Mouse (Mus musculus) left cerebral cortex, postnatal 14 days (tissue): ENCODE data around the gene Atrnl1. TPM values are rescaled to one million over a fixed set of nuclear protein-coding genes. Genes with fewer than 3 reads are reported as not detected.

Source experiments
- DNase-seq, 2 experiments: peaks; one replicate each; pipeline ENCODE4 v3.0.0; 2021 to 2022; ENCODE audit warnings: low spot score in 2 of 2, mixed read lengths in 1 of 2
- intact Hi-C: fragments of 180-260 bp; cut with DNase I; formaldehyde crosslinking; loops from one replicate; pipeline ENCODE4 v1.15.1; 2025
- total RNA-seq, 2 experiments: library from RNA; stranded (reverse); gene quantifications; 2 replicates each; pipeline ENCODE4 v1.2.3; 2021

Atrnl1 gene
- total RNA-seq, 2 experiments from 2014 or later, result 110 to 123 TPM

DNA sequence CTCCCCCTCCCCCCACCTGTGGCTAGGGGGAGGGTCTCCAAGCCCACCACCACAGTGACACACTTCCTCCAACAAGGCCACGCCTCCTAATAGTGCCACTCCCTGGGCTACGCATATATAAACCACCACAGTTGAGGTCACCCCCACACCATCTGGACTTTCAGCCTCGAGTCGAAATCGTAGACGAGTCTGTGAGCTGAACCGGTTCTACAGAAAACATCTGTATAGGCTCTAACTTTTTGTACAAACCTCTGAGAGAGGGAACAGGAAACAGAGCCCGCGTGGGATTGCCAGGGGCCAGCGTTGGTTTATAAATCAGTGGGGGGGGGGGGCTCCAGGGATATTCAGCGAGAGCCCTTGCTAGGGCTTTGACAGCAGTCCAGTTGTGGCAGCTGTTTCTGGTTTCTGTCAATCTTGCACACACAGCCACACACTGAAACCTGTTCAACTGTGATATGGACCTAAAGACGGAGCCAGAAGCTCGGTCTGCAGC, 508.9 kb downstream of the Atrnl1 start:
- intact Hi-C loops, result no loop called here
- no peak for DNase-seq

DNA sequence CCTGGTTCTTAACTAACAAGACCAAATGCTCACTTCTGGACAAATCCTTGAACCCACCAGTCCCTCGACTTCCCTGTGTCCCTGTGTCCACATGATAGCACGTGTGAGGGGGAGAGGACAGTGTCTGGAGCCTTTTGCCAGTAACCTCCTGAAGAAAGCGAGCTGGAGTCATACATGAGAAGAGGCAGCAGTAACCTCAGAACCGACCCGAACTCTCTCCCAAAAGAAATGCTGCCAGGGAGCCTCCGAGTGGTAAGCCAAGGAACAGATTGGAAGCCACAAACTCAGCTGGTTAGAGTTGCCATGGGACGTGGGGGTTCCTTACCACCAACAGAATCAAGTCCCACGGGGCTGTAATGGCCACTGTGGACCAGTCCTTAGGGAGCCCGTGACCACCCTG, 509.8 kb downstream of the Atrnl1 start:
- intact Hi-C loops, result no loop called here
- no peak for DNase-seq

DNA sequence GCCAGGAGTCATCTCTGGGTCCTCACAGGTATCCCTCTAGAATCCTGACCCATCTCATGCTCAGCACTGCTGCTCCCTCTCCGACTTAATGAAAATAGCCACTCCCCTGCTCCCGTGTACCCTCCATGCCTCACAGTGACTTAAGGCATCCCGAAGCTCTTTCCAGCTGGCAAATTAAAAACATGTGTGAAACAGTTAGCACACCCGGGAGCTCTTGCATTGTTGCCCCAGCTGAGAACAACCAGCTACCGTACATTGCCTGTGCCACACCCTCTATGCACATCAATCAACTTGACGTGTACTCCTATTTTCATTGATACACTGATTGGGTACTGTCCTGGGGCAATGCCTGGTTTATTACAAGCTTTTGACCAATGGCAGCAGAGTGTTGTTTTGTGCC, 510.8 kb downstream of the Atrnl1 start:
- intact Hi-C loops, result no loop called here
- DNase-seq, result no peak

DNA sequence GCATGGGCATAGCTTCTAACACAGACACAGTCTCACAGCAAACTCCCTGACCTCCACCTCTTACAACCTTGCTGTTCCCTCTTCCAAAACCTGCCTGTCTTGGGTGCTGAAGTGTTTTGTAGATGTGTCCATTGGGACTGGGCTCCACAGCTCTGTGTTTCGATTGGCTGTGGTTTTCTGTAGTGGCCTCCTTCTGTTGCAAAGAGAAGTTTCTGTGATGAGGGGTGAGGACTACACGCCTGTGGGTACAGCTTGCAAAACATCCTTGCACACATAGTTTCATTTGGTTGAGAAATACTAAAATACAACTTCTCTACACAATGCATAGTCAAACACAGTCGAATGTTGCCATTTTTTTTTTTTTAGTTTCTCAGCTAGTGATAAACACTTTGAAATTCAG, 512.8 kb downstream of the Atrnl1 start:
- intact Hi-C loops, result no loop called here
- no peak for DNase-seq

DNA sequence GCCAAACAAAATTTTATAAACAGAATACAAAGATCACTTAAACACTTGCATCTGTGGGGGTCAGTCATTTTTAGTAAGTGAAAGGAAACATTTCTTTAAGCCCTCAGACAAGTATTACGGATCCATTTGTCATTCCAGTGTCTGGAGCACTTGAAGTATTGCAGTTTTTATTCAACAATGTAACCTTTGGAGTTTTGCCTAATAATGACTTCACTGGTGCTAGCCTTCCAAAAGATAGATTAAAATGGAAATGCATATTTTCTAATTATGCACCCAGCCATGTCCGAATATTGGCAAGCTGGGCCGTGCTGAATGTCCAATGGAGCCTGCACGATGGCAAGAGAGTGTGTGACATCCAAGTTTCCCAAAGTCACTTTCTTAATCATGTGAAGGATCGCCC, 513.7 kb downstream of the Atrnl1 start:
- no peak for DNase-seq
- intact Hi-C loops, result no loop called here

DNA sequence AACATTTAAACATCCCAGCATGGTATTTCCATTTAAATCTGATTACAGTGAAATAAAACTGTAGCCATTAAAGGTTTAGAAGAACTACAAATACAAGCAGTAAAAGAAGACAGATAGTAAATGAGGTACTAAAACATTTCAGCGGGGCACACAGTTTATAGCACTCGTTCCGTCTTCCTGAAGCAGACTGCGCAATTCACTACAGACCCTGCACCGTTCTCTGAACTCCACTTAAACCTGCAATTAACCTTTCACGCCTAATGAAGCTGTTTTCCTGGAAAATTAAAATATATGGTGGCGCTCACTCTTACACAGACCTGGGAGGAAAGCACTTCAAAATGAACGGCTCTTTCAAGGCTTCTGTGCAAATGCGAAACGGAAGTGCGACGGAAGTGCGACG, 514.2 kb downstream of the Atrnl1 start:
- intact Hi-C loops, result no loop called here
- no peak for DNase-seq

DNA sequence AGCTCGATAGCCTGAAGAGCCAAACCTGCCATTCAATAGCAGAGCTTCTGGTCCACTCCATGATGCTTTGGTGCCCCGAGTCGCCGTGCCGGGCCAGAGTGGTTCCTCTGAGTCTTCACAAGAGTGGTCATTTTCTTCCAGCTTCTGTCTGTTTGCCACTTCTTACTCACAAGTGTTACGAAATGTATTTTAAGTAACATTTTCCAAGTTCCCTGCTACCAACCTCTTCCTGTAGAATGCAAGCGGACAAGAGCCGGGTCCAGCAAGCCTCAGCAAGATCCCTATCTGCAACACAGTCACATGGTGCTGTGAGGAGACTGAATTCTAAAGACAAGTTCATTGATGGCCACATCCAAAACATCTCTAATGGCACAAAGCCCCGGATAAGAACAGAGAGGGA, 521.1 kb downstream of the Atrnl1 start:
- intact Hi-C loops, result no loop called here
- DNase-seq, result no peak

DNA sequence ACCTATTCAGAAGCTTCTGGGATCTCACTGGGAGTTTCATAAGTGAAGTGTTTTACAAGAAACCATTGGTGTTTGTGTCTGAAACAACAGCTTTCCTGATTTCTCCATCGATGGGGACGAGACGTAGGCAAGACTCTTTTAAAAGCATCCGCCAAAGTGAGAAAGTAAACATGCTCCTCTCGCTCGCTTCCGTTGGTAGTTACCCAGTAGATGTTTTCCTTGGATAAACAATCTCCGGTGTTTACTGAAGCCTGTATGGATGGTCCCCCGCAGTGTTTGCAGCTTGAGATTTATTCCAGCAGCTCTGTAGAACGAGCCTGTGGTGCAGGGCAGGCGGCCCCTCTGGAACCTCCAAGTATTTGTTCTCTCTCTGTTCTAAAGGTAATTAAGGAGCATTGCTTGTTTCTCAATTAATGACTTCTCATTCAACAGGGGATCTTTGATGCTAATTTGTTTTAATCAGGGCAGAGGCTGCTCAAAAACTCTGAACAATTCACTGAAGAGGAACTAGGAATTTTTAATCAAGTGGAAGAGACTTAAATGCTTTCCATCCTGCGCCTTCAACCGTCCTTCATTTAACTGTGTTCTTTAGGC, 529.5 kb downstream of the Atrnl1 start:
- intact Hi-C loops, result no loop called here
- no peak for DNase-seq

DNA sequence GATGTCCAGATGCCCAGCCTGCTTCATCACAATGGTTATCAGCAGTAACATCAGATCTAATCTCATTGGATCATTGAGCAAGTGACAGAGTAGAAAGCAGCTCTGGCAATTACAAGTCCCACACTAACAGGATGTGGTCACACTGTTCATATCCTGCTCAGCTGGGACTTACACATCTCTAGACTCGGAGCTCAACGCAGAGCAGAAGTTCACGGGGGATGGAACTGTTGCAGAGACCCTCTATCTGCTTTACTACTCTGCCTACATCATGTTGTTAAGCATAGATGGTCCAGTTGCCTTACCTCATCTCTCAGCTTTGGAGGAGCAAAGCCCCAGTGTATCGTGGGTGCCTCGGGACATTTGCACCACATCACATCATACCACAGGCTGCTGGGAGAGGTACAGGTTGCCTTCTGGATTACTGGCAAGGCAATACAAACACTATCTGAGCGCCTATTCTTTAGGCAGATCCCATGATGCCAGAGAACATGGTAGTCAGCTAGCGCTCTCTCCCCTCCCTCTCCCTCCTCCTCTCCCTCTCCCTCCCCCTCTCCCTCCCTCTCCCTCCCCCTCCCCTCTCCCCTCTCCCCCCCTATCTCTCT, 533.1 kb downstream of the Atrnl1 start:
- DNase-seq, result no peak
- intact Hi-C loops, result no loop called here

DNA sequence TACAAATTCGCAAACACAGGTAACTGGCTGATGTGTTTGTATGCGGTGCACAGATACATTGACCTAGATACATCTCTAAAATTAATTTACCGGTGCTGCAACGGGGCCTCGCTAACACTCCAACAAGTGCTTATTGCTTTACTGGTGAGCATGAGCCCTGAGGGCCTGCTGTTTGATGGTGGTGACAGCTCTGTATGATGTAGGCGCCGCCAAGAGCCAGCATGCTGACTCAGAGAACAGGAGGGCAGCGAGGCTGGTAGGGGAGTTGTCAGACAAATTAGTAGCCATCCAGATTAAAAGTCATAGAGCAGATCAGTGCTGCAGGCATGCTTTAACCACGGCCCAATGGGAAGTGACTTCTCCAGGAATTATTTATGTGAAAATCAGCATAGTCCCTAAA, 534.7 kb downstream of the Atrnl1 start:
- no peak for DNase-seq
- intact Hi-C loops, result no loop called here

DNA sequence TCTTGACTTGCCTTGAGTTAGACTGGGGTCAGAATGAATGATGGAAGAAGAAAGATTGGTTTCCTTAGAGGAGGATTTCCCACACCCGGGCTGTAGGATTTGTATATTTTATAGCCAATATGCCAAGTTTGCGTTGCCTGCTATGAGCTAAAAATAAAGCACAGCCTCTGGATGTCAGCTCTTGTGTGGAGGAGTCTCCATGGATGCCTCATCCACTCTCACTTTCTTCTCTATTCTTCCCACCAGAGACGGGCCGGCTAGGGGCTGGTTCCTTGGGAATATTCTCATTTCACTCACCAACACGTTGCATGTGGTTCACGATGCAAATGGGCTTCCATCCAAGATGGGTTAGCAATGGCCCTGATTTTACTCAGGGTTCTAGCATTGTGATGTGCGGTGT, 540.4 kb downstream of the Atrnl1 start:
- DNase-seq, result peak in 1 of 2 experiments; percentile 24
- intact Hi-C loops, result no loop called here

DNA sequence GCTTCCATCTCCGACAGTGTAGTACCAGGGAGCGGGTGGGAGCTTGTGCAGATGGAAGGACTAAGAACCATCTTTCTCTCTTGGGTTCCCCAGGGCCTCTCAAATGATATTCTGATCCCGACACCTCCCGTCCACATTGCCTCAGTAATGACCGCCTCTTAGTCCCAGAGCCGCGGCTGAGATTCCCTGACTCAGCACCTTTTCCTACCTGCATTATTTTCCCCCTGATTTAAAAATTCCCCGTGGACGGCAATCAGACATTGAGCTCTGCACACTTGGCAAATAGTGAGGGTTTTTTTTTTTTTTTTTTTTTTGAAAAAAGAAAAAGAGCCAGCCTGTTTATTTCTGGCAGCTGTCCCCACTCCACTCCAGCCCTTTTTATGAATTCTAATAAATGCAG, 550.7 kb downstream of the Atrnl1 start:
- no peak for DNase-seq
- intact Hi-C loops, result no loop called here

DNA sequence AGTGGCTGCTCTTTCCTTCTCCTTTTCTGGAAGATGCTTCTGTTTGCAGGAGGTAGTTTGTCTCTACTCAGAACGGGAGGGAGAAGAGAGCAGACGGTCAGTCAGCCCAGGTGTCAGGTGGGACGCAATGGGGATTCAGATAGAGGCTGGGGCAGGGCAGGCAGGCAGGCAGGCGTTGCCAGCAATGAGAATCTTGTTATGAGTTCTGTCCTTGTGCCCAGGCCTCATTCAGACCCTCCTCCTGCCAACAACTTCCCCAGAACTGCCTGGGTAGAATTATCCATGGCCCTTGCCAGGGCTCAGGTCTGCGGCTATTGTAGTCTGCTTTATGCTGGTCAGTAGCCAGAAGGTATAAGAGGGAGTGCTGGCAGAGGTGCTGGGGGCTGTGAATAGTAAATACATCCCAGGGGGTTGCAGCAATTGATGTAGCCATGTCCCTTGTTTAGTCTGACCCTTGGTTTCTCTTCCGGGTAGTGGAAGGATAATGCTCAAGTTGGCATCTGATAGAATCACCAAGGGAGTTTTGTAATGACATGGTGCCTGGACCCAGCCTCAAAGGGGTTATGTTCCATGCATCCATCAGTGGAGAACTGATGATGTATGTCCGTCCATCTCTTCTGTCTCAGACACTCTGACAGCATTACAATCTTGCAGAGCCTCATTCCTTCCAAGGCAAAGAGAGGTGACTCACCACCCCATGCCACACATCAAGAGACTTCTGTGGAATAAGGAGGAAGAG, 554.2 kb downstream of the Atrnl1 start:
- intact Hi-C loops, result no loop called here
- DNase-seq, result no peak

DNA sequence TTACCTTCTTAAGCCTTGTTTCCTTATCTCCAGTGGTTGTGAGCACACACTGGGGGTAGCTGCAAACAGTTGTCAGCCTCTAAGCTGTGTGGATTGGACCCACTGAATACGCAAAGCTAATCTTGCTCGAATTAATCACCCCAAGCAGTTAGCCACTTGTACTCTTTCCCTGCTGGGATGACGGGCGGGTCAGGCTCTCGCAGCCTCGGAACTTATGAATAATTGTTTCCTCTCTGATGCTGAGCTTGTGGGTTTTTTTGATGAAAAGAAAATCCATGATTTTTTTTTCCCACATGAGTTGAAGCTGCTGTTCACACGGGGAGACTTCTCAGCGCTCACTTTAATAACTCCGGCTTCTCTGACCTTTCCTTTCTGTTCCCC, 554.8 kb downstream of the Atrnl1 start:
- intact Hi-C loops, result no loop called here
- no peak for DNase-seq

DNA sequence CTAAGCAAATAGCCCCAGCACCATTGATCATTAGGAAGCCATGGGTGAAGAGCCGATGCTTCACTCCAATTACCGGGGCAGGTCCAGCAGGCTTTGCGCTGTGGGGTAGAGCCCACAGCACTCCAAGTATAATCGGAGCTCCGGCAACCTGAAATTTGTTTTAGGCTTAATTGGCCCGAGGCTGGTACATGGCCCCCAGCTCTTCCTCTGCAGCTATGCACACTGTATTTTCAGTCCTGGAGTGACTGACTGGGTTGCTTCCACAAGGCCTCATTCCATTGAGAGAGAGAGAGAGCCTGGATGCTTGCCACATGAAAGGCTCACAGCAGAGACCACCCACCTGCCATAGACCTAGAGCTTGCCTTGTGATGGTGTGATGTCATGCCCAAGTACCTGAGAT, 555.3 kb downstream of the Atrnl1 start:
- no peak for DNase-seq
- intact Hi-C loops, result no loop called here

DNA sequence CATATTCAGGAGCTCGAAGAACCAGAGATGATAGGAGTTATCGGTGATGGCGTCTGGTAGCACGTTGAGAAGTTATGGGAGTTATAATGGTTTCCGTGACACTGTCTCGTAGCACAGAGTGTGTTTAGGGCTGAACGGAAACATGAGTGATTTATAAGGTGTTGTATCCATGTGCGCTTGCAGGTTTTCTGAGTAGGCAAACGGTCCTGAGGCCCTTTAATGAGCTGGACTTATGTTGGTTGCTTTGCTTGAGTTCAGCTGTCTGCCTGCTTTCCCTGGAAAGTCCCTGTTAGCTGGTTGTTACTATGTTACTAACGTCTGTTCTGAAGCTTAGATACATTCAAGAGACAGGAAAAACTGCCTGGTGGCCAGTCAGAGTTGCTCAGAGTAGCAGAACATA, 567.6 kb downstream of the Atrnl1 start:
- no peak for DNase-seq
- intact Hi-C loops, result no loop called here

DNA sequence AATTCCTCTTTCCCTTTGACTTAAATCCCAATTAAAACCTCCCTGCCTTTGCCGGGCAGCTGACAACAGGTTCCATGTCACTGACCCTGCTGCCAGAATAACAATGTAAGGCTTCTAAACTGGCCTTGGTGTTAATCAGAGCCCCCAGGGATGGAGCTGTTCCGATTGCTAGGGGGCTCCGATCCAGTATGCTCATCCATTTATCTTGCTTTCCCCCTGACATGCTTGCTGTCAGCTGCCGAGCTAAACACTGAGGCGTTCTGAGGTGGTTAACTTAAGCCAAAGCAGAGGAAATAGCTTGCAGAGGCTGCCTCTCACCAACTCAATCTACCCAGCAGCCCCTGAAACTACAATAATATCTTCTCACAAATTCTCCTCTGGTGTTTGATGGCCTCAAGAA, 569.9 kb downstream of the Atrnl1 start:
- no peak for DNase-seq
- intact Hi-C loops, result no loop called here
